Mouse (Mus musculus): Measurements from ENCODE around the gene Cnot6. TPM values are rescaled to one million over a fixed set of nuclear protein-coding genes. Genes with fewer than 3 reads are reported as not detected.
A peak's percentile ranks its signal among the peaks of the same experiment; 100 is the strongest.

The Cnot6 gene
- polyA plus RNA-seq, 1 experiment from 2014 or later = 53.9 TPM

- Histone ChIP-seq H3K4me3 (ENCODE audit: low read depth, low read length) (no peak overlapping the region), H3K27ac (ENCODE audit: low read depth, low read length) (no peak overlapping the region), H3K9me3 (ENCODE audit: control insufficient read depth, low read length) (no peaks in the 10 kb centered on the region), H3K4me1 (ENCODE audit: control insufficient read depth, insufficient read depth, low read length) (0 out of 2 replicates have a peak, but pooled peaks cover 3% of the 10 kb centered on the region), H3K9ac (ENCODE audit: low read length) (no peak overlapping the region), H3K27me3 (ENCODE audit: control insufficient read depth, insufficient read depth, low read length) (no peaks in the 10 kb centered on the region), H3K4me2 (ENCODE audit: low read depth) (peak overlapping the region; percentile 12; the same call in 1 of the 2 replicates), H3K36me3 (ENCODE audit: control insufficient read depth, insufficient read depth, low read length) (no peaks in the 10 kb centered on the region)
- 39% methylated on average over 11 of the region's 11 CpGs for WGBS
- ATAC-seq (ENCODE audit: insufficient read depth, low FRiP score, low TSS enrichment) (peak; percentile 69; the same call in 1 of the 2 replicates), DNase-seq (ENCODE audit: low spot score) (no peak)
These were observed 59.5 kb downstream of the Cnot6 start for GRCm38 (mm10) chr11:49653079-49653408.

GRCm38 (mm10) chr11:49652401-49653078 lies 60.0 kb downstream of the Cnot6 start:
- H3K4me2 ChIP-seq (ENCODE audit: low read depth) = peak overlapping the region; percentile 12; the same call in 1 of the 2 replicates
- no peaks in the 10 kb centered on the region for H3K9me3 ChIP-seq (ENCODE audit: control insufficient read depth, low read length)
- no peaks in the 10 kb centered on the region for H3K36me3 ChIP-seq (ENCODE audit: control insufficient read depth, insufficient read depth, low read length)
- H3K27ac ChIP-seq (ENCODE audit: low read depth, low read length) = no peak overlapping the region
- H3K27me3 ChIP-seq (ENCODE audit: control insufficient read depth, insufficient read depth, low read length) = no peaks in the 10 kb centered on the region
- DNase-seq (ENCODE audit: low spot score) (peak; percentile 85), ATAC-seq (ENCODE audit: insufficient read depth, low FRiP score, low TSS enrichment) (peak; percentile 64; the same call in 1 of the 2 replicates)
- 0 out of 2 replicates have a peak, but pooled peaks cover 3% of the 10 kb centered on the region for H3K4me1 ChIP-seq (ENCODE audit: control insufficient read depth, insufficient read depth, low read length)
- H3K9ac ChIP-seq (ENCODE audit: low read length) = no peak overlapping the region
- no peak overlapping the region for H3K4me3 ChIP-seq (ENCODE audit: low read depth, low read length)
- 31% methylated on average over 19 of the region's 19 CpGs for WGBS

GRCm38 (mm10) chr11:49651762-49652322 lies 60.7 kb downstream of the Cnot6 start:
- Histone ChIP-seq H3K36me3 (ENCODE audit: control insufficient read depth, insufficient read depth, low read length) (no peaks in the 10 kb centered on the region), H3K9me3 (ENCODE audit: control insufficient read depth, low read length) (no peaks in the 10 kb centered on the region), H3K4me2 (ENCODE audit: low read depth) (no peak overlapping the region), H3K4me3 (ENCODE audit: low read depth, low read length) (no peak overlapping the region), H3K27me3 (ENCODE audit: control insufficient read depth, insufficient read depth, low read length) (no peaks in the 10 kb centered on the region), H3K9ac (ENCODE audit: low read length) (no peak overlapping the region), H3K4me1 (ENCODE audit: control insufficient read depth, insufficient read depth, low read length) (0 out of 2 replicates have a peak, but pooled peaks cover 3% of the 10 kb centered on the region), H3K27ac (ENCODE audit: low read depth, low read length) (no peak overlapping the region)
- ATAC-seq (ENCODE audit: insufficient read depth, low FRiP score, low TSS enrichment) (no peak), DNase-seq (ENCODE audit: low spot score) (no peak)
- whole genome bisulfite sequencing = 85% methylated on average over 10 of the region's 10 CpGs

- no peaks in the 10 kb centered on the region for H3K9me3 ChIP-seq (ENCODE audit: control insufficient read depth, low read length)
- no peaks in the 10 kb centered on the region for H3K27me3 ChIP-seq (ENCODE audit: control insufficient read depth, insufficient read depth, low read length)
- H3K27ac ChIP-seq (ENCODE audit: low read depth, low read length) = no peak overlapping the region; the same call in 1 of the 2 replicates
- H3K9ac ChIP-seq (ENCODE audit: low read length) = no peak overlapping the region
- H3K4me1 ChIP-seq (ENCODE audit: control insufficient read depth, insufficient read depth, low read length) = 0 out of 2 replicates have a peak, but pooled peaks cover 3% of the 10 kb centered on the region
- H3K4me2 ChIP-seq (ENCODE audit: low read depth) = no peak overlapping the region
- 77% methylated on average over 16 of the region's 16 CpGs for WGBS
- H3K4me3 ChIP-seq (ENCODE audit: low read depth, low read length) = no peak overlapping the region
- no peaks in the 10 kb centered on the region for H3K36me3 ChIP-seq (ENCODE audit: control insufficient read depth, insufficient read depth, low read length)
- DNase-seq (ENCODE audit: low spot score) (no peak), ATAC-seq (ENCODE audit: insufficient read depth, low FRiP score, low TSS enrichment) (no peak)
These were observed 61.3 kb downstream of the Cnot6 start for GRCm38 (mm10) chr11:49650994-49651761.

- Histone ChIP-seq H3K27ac (ENCODE audit: low read depth, low read length) (no peak overlapping the region; the same call in 1 of the 2 replicates), H3K4me2 (ENCODE audit: low read depth) (no peak overlapping the region), H3K9ac (ENCODE audit: low read length) (no peak overlapping the region), H3K4me1 (ENCODE audit: control insufficient read depth, insufficient read depth, low read length) (0 out of 2 replicates have a peak, but pooled peaks cover 3% of the 10 kb centered on the region), H3K9me3 (ENCODE audit: control insufficient read depth, low read length) (no peaks in the 10 kb centered on the region), H3K36me3 (ENCODE audit: control insufficient read depth, insufficient read depth, low read length) (no peaks in the 10 kb centered on the region), H3K27me3 (ENCODE audit: control insufficient read depth, insufficient read depth, low read length) (no peaks in the 10 kb centered on the region), H3K4me3 (ENCODE audit: low read depth, low read length) (no peak overlapping the region)
- ATAC-seq (ENCODE audit: insufficient read depth, low FRiP score, low TSS enrichment) = no peak
- peak; percentile 50 for DNase-seq (ENCODE audit: low spot score)
- 62% methylated on average over 18 of the region's 18 CpGs for WGBS
These were observed 62.2 kb downstream of the Cnot6 start for GRCm38 (mm10) chr11:49650113-49650993.

GRCm38 (mm10) chr11:49645677-49646076 lies 66.8 kb downstream of the Cnot6 start:
- ATAC-seq (ENCODE audit: insufficient read depth, low FRiP score, low TSS enrichment) = no peak
- Histone ChIP-seq H3K27ac (ENCODE audit: low read depth, low read length) (no peak overlapping the region), H3K4me3 (ENCODE audit: low read depth, low read length) (no peak overlapping the region), H3K4me2 (ENCODE audit: low read depth) (no peak overlapping the region), H3K9ac (ENCODE audit: low read length) (no peak overlapping the region), H3K4me1 (ENCODE audit: control insufficient read depth, insufficient read depth, low read length) (0 out of 2 replicates have a peak, but pooled peaks cover 2% of the 10 kb centered on the region), H3K36me3 (ENCODE audit: control insufficient read depth, insufficient read depth, low read length) (no peaks in the 10 kb centered on the region), H3K9me3 (ENCODE audit: control insufficient read depth, low read length) (no peaks in the 10 kb centered on the region), H3K27me3 (ENCODE audit: control insufficient read depth, insufficient read depth, low read length) (no peaks in the 10 kb centered on the region)
- 53% methylated on average over 8 of the region's 8 CpGs for WGBS
- no peak for DNase-seq (ENCODE audit: low spot score)

GRCm38 (mm10) chr11:49636449-49636848 lies 76.1 kb downstream of the Cnot6 start:
- Histone ChIP-seq H3K4me3 (ENCODE audit: low read depth, low read length) (no peak overlapping the region), H3K4me2 (ENCODE audit: low read depth) (no peak overlapping the region), H3K27me3 (ENCODE audit: control insufficient read depth, insufficient read depth, low read length) (peaks cover 39% of the 10 kb centered on the region), H3K9ac (ENCODE audit: low read length) (no peak overlapping the region), H3K36me3 (ENCODE audit: control insufficient read depth, insufficient read depth, low read length) (no peaks in the 10 kb centered on the region), H3K9me3 (ENCODE audit: control insufficient read depth, low read length) (no peaks in the 10 kb centered on the region), H3K27ac (ENCODE audit: low read depth, low read length) (no peak overlapping the region), H3K4me1 (ENCODE audit: control insufficient read depth, insufficient read depth, low read length) (no peaks in the 10 kb centered on the region; the same call in 1 of the 2 replicates)
- WGBS = 4% methylated on average over 11 of the region's 11 CpGs
- DNase-seq (ENCODE audit: low spot score) = peak; percentile 30
- peak; percentile 18; the same call in 1 of the 2 replicates for ATAC-seq (ENCODE audit: insufficient read depth, low FRiP score, low TSS enrichment)

GRCm38 (mm10) chr11:49635671-49636070 lies 76.9 kb downstream of the Cnot6 start:
- H3K4me1 ChIP-seq (ENCODE audit: control insufficient read depth, insufficient read depth, low read length) = no peaks in the 10 kb centered on the region; the same call in 1 of the 2 replicates
- DNase-seq (ENCODE audit: low spot score) (no peak), ATAC-seq (ENCODE audit: insufficient read depth, low FRiP score, low TSS enrichment) (no peak)
- no peaks in the 10 kb centered on the region for H3K36me3 ChIP-seq (ENCODE audit: control insufficient read depth, insufficient read depth, low read length)
- no peak overlapping the region for H3K4me2 ChIP-seq (ENCODE audit: low read depth)
- no peak overlapping the region for H3K9ac ChIP-seq (ENCODE audit: low read length)
- WGBS = 68% methylated on average over 6 of the region's 6 CpGs
- H3K9me3 ChIP-seq (ENCODE audit: control insufficient read depth, low read length) = no peaks in the 10 kb centered on the region
- no peak overlapping the region for H3K4me3 ChIP-seq (ENCODE audit: low read depth, low read length)
- H3K27ac ChIP-seq (ENCODE audit: low read depth, low read length) = no peak overlapping the region
- H3K27me3 ChIP-seq (ENCODE audit: control insufficient read depth, insufficient read depth, low read length) = peaks cover 39% of the 10 kb centered on the region

Data from neural tube, embryonic 11.5 days (tissue).